Mouse (Mus musculus): Measurements from ENCODE around the gene Tnfsfm13.
"Not testable (repeated sequence)": the region's sequence is repeated elsewhere in the genome, so short reads cannot be mapped to it uniquely, and the experiment has no call there.

Tnfsfm13 gene

DNA sequence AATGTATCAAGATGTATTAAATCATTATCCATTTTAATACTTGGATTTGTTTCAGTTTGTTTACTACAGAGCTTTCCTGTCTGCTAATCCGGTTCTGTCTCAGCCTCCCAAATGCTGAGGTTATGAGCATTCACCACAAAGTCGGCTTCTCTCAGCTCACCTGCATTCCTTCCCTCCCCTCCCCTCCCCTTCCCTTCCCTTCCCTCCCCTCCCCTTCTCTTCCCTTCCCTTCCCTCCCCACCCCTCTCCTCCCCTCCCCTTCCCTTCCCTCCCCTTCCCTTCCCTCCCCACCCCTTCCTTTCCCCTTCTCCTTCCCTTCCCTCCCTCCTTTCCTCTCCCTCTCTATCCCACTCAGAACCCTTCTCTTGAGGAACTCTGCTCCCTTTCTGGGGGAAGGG lies 8.7 kb upstream of the Tnfsfm13 start:
- no peak for DNase-seq (ENCODE audit: low spot score)

DNA sequence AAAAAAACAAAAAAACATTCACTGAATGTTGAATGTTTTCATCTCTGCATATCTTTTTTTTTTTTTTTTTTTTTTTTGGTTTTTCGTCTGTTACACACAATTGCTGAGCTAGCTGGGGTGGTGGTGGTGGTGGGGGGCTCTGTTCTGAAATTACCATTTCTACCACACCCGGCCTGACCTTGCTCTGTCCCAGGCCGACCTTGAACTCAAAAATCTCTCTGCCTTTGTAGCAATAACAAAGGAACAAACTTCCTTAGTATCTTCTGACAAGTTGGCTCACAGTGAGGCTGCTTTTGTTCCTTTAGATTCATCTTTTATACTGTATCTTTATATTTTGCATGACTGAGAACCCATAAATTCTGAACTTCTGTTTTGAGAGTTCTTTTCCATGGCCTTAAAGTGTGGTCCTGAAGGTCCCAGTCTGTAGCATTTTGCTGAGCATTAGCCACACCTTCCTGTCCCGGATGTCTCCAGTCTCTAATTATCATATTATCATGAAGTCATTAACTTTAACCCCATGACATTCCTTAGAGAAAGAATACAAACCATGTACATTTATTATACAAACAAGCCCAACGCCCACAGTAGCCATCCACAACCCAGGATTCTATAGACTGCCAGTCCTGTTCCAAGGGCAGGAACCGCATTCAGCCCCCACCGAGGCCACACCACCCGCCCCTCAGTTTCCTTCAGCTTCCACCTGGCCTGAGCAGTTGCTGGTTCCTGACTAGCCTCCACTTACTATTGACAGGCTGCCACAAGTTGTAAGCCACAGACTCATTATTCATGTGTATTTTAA lies 8.1 kb upstream of the Tnfsfm13 start:
- no peak for DNase-seq (ENCODE audit: low spot score)

DNA sequence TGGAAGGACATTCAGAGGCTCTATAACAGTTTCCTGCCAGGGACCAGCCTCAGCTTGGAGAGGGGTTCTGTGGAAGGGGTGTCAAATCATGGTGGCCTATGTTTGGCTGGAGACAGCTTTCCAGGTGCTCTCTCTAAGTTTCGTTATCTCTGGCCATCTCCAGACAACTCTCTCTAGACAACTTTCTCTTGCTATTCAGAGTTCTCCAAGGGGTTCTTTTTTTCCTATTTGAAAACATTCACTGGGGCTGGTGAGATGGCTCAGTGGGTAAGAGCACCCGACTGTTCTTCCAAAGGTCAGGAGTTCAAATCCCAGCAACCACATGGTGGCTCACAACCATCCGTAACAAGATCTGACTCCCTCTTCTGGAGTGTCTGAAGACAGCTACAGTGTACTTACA lies 7.5 kb upstream of the Tnfsfm13 start:
- DNase-seq (ENCODE audit: low spot score): not testable (repeated sequence)

DNA sequence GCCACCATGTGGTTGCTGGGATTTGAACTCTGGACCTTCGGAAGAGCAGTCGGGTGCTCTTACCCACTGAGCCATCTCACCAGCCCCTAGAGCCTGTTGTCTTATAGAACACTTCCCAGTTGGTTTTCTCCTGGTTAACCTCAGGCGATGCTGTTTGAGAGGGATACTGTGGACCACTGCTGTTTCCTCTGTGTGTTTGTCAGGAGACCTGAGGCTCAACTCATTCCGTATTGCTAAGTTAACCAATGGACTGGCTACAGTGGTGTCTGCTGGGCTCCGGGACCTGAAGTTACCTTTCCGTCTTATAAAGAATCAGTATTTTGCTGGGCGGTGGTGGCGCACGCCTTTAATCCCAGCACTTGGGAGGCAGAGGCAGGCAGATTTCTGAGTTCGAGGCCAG lies 7.0 kb upstream of the Tnfsfm13 start:
- not testable (repeated sequence) for DNase-seq (ENCODE audit: low spot score)

DNA sequence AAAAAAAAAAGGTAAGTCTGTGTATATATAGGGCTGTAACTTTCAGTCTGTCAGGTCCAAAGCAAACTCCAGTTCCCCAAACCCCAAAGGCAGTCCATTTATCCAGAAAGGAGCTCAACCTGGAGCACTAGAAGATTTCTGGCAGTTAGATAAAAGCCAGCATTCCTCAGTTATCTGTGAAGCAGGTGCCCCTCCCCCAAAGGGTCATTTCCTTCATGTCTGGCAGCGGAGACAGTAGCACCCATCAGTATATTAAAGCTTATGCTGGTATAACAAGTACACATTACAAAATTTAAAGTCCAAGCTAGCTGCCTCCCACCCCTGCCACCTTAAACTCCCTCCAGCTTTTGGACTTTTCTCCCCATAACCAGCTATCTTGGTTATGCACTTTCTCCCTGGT lies 3.7 kb upstream of the Tnfsfm13 start:
- no peak for DNase-seq (ENCODE audit: low spot score)

DNA sequence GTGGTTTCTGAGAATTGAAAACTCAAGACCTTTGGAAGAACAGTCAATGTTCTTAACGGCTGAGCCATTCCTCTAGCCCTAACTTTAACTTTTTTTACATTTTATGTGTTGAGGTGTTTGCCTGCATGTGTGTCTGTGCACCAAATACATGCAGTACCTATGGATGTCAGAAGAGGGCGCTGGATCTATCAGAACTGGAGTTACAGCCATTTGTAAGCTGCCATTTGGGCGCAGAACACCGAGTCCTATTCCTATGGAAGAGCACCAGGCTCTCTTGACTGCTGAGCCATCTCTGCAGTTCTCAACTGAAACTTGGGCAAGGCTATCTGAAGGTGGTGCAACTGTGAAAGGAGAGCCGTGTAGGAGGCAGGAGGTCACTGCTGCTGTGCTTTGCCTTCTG lies 2.7 kb upstream of the Tnfsfm13 start:
- no peak for DNase-seq (ENCODE audit: low spot score)

DNA sequence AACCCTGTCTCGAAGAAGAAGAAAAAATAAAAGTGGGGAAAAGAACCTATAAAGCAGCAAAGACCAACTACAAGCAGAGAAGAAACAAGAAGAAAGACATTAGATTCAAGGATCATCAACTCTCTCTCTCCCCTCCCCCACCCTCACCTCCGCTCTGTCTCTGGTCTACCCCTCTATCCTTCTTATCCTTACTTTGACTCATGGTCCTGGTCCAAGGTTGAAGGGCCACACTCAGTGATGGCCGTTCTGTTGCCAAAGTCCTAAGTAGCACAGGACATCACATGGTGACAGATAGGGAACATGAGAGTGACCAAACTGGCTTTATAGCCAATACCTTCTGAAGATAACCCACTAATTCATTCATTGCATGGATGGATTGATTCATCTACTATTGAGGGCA lies 1.5 kb upstream of the Tnfsfm13 start:
- DNase-seq (ENCODE audit: low spot score): no peak

DNA sequence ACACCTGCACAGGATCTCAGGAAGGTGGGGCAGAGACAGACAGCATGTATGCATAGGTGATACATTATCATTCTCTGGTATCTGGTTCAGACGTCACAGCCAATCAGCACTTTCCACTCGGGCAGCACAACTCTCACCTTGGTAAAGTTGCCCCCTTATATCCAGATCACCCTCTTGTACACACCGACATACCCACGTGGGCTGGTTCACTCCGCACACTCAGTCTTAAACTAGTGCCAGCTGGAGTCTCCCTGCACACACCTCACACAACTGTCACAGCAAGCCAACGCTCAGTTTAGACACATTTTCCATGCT lies 895 bp downstream of the Tnfsfm13 start:
- no peak for DNase-seq (ENCODE audit: low spot score)

DNA sequence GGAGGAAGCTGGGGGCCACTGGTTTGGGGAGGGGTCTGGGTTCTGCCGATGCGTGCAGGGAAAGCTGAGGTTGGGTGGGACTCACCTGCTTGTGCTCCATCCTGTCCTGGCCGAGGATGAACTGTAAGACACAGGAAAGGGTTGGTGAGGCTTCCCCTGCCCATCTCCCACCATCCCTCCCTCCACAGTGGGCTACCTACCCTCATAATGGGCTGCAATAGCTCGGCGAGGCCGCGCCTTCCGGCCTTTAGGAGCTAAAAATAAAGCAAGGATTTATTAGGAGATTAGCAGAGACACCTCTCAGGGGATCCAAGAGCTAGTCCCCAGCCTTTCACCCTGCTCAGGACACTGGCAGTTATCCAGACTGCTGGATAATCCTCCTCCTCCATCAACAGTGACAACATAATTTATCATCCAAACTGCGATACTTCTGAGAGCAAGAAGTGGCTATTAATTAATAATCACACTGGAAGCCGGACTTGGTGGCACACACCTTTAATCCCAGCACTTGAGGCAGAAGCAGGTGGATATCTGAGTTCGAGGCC lies 2.4 kb downstream of the Tnfsfm13 start:
- no peak for DNase-seq (ENCODE audit: low spot score)

DNA sequence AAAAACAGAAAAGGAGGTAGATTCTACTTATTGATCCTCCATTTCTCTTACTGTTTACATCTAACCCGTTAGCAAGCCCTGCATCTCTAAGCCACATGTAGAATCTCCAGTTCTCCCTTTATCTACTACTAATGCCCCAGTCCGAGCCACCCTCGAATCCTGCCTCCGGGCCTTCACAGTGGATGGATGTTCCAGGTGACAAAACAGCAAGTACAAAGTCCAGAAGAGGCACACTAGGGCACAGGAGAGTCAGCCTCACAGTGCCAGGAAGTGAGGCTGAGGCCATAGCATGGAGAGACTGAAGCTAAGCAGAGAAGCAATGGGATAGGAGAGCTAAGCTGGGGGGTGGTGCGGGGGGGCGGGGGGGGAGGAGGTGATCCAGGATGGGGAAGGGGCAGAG lies 3.0 kb downstream of the Tnfsfm13 start:
- no peak for DNase-seq (ENCODE audit: low spot score)

DNA sequence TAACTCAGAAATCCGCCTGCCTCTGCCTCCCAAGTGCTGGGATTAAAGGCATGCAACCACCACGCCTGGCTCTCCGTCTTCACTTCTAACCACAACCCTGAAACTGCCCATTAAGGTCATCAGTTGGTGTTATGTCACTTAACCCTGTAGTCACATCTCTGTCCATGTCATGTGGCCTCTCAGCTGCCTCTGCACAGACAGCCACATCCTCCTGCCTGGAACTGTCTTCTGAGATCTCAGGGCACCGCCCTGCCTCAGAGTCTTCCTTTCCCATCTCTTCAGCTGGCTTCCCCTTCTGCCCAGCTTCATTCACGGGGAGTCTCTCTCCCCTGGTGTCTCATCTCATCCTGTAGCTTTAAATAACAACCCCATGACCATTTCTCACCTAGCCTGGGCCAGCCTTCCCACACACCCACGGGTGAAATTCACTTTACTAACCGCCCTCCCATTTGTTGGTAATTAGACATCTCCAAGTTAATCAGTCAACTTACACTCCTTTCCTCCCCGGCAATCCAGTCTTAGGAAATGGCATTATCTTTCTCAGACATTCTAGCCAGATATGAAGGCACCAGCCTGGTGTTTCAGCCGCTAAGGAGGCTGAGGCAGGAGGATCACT lies 3.6 kb downstream of the Tnfsfm13 start:
- DNase-seq (ENCODE audit: low spot score): no peak

DNA sequence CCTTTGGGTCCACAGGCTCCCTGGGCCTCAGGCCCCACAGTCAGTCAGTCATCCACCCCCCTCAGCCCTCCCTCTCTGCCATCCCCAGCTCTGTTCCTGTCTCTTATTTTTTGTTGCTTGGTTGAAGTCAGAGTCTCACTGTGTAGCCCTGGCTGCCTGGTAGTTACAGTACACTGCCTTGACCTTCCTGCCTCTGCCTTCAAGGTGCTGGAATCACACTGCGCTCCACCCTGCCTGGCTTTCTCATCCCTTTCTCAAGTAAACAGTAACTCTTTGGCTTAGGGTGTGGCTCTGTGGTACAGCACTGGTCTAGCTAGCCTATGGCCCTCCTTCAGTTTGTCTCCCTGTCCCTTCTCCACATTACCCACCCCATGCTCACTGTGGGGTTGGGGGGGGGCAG lies 6.0 kb downstream of the Tnfsfm13 start:
- DNase-seq (ENCODE audit: low spot score): no peak

DNA sequence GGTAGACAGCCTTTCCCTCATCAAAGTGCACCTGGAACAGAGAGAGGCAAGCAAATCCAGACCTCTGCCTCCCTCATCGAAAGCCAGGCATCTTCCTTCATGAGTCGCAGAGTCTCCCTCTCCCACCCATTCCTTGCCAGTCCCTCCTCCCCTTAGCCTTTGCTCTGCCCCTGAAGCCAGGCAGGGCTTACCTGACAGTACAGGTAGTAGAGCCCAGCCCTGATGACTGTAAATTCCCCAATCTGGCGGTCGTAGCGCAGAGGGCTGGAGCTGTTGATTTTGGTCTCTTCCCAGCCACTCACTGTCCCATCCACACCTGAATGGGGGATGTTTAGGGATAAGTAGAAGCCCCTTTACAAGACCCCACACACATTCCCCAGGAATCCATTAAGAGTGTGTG lies 8.8 kb downstream of the Tnfsfm13 start:
- DNase-seq (ENCODE audit: low spot score): no peak

DNA sequence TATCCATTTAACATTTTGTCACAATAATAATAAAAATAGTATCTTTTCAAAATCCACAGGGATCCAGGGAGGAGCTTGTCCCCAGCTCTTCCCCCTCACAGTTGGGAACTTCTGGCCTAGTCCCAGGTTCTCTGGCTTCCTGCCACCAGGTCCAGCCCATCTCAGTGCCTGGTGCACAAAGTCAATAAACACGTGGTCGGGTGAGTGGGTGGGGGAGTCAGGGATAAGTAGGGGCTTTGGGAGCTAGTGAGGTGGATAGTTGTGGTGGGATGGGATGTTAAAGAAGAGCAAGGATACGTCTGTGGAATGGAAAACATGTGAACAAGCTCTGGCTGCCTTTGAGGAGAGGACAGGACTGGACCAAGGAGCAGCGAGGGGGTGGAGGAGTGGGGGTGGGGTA lies 9.5 kb downstream of the Tnfsfm13 start:
- peak; percentile 91 for DNase-seq (ENCODE audit: low spot score)

DNA sequence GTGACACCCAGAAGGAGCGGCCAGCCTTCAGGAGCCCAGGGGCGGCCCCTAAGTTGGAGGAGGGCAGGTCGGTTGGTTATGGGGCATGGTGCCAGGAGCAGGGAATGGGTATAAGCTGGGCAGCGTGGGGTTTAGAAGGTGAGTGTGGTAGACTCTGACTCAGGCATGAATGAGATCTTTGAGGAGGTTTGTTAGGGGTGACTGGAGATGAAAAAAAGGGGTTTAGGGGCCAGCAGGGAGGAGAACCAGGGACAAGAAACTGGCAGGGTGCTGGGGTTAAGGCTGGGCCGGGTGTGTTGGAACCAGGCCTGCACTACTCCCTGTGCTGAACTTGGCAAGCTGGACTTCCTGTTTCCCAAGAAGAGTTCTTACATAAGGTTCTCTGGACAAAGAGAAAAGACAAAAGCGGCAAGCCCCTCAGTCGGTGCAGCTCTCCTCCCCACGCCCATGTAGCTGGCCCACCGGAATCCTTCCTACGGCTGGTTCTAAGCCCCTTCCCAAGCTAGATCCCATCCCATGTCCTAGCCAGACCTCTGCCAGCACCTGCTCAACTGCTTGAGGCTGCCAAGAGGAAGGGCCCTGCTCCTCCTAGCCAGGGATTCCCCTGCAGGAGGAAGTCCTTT lies 10.3 kb downstream of the Tnfsfm13 start, which contains the start of gene Tnfsf13:
Tnfsf13 (minus strand) TSS at position 259 of the 623 bp plus-strand sequence.
- DNase-seq (ENCODE audit: low spot score): peak; percentile 75

DNA sequence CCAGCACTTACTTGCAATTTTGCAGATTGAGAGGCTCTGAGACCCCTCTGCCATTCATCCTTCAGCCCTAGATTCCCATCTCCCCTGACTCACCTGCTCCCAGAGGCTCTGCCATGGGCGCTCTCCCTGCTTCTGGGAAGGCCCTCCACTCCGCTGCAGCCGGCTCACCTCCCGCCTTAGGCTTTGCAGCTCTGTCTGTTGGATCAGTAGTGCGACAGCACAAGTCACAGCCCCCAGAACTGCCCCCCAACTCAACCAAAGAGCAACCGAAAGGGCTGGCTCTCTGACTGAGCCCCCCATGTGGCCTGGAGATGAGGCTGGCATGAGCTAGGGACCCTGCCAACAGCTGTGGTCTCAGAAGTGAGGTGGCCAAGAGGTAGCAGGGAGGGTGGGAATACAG lies 11.0 kb downstream of the Tnfsfm13 start:
- DNase-seq (ENCODE audit: low spot score): no peak

DNA sequence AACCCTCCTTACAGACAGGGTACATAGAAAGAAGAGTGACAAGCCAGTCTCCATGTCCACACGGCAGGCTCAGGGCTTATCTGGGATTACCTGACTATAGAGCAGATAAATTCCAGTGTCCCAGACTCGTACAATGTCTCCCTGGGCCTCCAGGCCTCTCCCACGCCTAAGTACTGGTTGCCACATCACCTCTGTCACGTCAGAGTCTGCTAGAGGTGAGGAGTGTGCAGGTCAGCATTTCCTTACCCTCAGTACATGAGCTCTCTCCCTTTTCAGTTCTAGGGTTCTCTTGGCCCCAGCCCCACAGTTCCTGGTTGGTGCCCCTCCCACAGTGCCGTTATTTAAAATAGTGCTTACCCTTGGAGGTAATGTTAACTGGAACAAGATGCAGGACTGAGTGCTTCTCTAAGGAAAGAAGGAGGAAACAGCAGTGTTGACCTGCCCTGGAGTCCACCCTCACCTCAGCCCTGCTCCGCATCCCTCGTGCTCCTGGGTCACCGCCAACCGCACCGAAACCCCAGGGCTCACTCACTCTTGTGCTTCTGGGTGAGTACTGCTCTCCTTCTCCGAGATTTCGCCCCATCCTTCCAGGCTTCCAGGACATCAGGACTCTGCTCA lies 11.7 kb downstream of the Tnfsfm13 start:
- DNase-seq (ENCODE audit: low spot score): no peak

DNA sequence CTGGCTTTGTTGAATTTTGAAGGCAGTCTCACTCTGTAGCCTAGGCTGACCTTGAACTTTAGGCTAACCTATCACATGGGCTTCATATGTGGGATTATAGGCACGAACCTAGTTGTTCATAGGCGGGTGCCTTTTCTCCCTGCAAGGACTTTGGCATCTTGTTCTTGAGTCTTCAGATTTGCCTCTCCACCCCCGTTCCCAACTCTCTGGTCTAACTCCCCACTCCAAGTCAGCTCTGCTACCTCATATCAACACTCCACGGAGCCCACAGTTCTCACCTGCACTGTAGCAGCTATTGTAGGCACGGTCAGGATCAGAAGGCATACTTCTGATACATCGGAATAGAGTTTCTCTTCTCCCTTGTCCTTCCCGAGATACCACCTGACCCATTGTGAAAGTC lies 12.3 kb downstream of the Tnfsfm13 start:
- no peak for DNase-seq (ENCODE audit: low spot score)

DNA sequence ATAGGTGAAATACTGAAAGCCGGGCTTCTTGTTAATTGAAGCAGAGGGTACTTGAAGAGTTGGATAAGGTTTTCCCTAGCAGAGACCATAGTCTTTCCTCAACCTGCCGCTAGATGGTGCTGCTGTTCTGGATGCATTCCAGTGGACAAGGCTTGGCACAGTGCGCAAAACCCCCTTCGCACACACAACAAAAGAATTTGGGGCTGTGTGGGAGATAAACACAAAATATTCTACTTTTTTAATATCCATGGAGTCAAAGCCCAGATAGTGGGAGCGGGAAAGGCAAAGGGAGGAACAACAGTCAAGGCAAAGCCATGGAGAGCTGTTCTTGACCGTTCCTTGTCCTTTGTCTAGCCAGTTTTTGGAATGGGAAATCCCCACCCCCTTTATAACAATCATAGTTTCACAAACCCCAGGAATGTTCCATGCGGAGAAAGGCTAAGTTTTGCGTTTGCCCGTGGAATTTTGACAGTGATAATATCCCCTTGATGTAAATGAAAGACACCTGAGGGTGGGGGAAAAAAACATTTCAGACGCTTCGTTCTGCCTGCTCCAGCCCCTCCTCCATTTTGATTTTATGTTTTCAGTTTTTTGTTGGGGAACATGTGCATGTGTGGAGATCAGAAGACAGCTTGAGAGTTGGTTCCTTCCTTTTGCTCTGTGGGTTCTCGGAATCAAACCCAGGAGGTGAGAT lies 12.9 kb downstream of the Tnfsfm13 start:
- DNase-seq (ENCODE audit: low spot score): peak; percentile 94

DNA sequence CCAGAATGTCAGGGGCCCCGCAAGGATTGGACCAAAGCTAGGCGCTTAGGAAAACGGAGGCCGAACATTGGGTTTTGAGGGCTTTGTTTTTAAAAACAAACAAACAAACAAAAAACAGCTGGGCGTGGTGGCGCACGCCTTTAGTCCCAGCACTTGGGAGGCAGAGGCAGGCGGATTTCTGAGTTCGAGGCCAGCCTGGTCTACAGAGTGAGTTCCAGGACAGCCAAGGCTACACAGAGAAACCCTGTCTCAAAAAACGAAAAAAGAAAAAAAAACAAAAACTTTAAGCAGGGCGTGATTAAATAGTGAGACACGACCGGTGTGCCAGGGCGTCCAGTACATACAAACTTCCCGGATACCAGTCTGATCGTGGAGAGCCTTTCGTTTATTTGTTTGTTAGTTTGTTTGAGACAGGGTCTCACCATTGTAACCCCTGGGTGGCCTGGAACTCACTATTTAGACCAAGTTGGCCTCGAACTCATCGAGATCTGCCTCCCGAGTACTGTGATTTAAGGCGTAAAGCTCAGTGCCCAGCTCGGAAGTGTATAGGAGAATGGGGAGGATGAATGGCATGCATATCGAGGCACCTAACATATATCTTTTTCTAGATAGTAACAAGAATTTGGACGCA lies 13.6 kb downstream of the Tnfsfm13 start:
- DNase-seq (ENCODE audit: low spot score): no peak

DNA sequence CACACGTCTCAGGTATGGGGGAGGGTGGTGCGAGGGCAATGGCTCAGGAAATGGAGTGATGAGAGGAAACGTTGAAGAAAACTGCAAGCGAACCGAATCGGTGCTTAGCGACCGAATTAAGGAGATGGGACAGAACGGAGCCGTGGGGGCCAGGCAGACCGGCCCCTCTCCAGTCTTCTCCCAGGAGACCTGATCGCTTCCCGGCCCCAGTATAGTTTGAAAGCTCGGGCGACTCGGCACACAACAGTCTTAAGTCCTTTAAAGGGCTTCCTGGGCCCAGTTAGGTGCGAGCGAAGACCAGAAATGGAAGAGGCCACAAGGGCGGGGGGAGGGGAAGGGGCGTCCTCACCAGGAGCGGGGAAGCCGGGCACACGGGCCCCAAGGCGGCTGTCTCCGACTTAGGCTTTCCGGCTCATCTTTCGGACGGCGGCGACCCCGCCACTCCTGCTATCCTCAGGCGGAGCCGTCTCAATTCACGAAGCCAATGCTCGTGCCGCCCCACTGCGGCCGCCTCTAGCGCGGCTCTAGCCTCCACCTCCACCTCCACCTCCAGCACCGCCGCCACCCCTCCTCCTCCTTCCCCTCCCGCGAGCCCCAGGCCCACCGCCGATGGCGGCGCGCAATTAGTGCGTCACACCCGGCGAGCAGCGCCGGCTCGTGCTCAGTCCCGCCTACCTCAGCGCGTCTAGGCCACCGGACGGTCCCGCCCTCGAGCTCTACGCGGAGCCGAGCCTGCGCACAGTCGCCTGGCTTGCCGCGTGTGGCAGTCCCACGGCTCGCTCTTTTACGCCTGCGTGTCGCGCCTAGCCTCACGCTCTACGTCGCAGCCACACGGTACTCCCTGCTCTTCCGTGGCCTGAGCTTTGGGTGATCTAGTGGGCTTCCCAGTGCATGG lies 14.3 kb downstream of the Tnfsfm13 start, which contains the start of gene Senp3:
Senp3 (minus strand) TSS at position 771 of the 895 bp plus-strand sequence.
- peak; percentile 92 for DNase-seq (ENCODE audit: low spot score)
